Mouse (Mus musculus): ENCODE measurements around the gene Pmepa1.

- TF ChIP-seq CTCF (IDR thresholded peaks at IDR 0.05; ENCODE audit: low read depth, low read length) (no peak), TAL1 (conservative IDR thresholded peaks at IDR 0.05; ENCODE audit: low read depth, low read length) (no peak), POLR2AphosphoS5 (IDR thresholded peaks at IDR 0.05; ENCODE audit: insufficient replicate concordance, low read depth, low read length) (no peak), GATA1 (IDR thresholded peaks at IDR 0.05; ENCODE audit: borderline replicate concordance, low read length) (no peak)
These were observed 14.6 kb upstream of the Pmepa1 start for GRCm38 (mm10) chr2:173290981-173291380.
